Mouse (Mus musculus) cerebellum, postnatal 14 days (tissue): Measurements from ENCODE around the gene Larp1b.

Source experiments
- DNase-seq, 2 experiments: peaks; one replicate each; pipeline ENCODE4 v3.0.0; 2021; ENCODE audit warnings: mixed read lengths in 2 of 2

Larp1b gene

DNA sequence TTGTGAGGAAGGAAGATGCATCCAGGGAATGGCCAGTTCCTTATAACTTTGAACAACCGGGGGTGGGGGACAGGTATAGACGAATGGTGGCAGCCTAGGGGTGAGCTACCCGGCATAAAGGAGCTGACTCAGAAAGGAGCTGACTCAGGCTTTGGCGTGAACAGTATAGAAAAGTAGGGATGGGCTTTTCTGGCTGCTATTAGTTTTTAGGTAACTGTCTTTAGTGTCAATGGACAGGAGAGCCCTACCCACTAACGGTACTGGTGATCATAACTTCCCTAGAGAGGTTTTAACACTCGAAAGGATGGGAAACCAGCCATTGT, 134.1 kb downstream of the Larp1b start:
- DNase-seq: no peak

GRCm38 (mm10) chr3:41084421-41084820, 134.8 kb downstream of the Larp1b start:
- DNase-seq: no peak

- DNase-seq: no peak
These were observed 137.4 kb downstream of the Larp1b start for GRCm38 (mm10) chr3:41087071-41087470.
